Mouse (Mus musculus) forebrain, embryonic 11.5 days (tissue): Measurements from ENCODE around the gene Rtn2. TPM values are rescaled to one million over a fixed set of nuclear protein-coding genes. Genes with fewer than 3 reads are reported as not detected.

Experiments
- ATAC-seq: fragments of 200-750 bp; cut with Nextera tagmentation; replicated peaks from 2 replicates; pipeline ENCODE4 v1.8.0; 2017; ENCODE audit warnings: moderate TSS enrichment; ENCODE audit not compliant: low FRiP score
- DNase-seq: peaks from one replicate; pipeline ENCODE4 v3.0.0-alpha.2; 2017; ENCODE audit warnings: low spot score
- H3K27ac ChIP-seq: fragments of 300-500 bp; sonication (generic); 2 replicates; pipeline ENCODE4 v1.5.1; 2014; ENCODE audit warnings: low read depth, low read length
- H3K27me3 ChIP-seq: fragments of 300-500 bp; sonication (generic); 2 replicates; pipeline ENCODE4 v1.6.1; 2014; ENCODE audit warnings: mild to moderate bottlenecking, low read length, mixed read lengths; ENCODE audit not compliant: control insufficient read depth, insufficient read depth
- H3K36me3 ChIP-seq: fragments of 300-500 bp; sonication (generic); 2 replicates; pipeline ENCODE4 v1.6.1; 2014; ENCODE audit warnings: mild to moderate bottlenecking, low read length, moderate library complexity, mixed read lengths; ENCODE audit not compliant: control insufficient read depth, insufficient read depth
- H3K4me1 ChIP-seq: fragments of 300-500 bp; sonication (generic); replicated peaks from 2 replicates; pipeline ENCODE4 v1.6.1; 2014; ENCODE audit warnings: low read length, mixed read lengths; ENCODE audit not compliant: control insufficient read depth, insufficient read depth
- H3K4me2 ChIP-seq: fragments of 300-500 bp; sonication (generic); 2 replicates; pipeline ENCODE4 v1.6.1; 2014; ENCODE audit warnings: low read depth, mild to moderate bottlenecking, low read length, moderate library complexity, mixed read lengths; ENCODE audit not compliant: severe bottlenecking
- H3K4me3 ChIP-seq: fragments of 300-500 bp; sonication (generic); 2 replicates; pipeline ENCODE4 v1.5.1; 2014; ENCODE audit warnings: low read depth, low read length
- H3K9ac ChIP-seq: fragments of 300-500 bp; sonication (generic); 2 replicates; pipeline ENCODE4 v1.6.1; 2014; ENCODE audit warnings: low read length
- H3K9me3 ChIP-seq: fragments of 300-500 bp; sonication (generic); 2 replicates; pipeline ENCODE4 v1.6.1; 2016; ENCODE audit warnings: low read length, mixed read lengths; ENCODE audit not compliant: control insufficient read depth
- WGBS: fragments of 180-500 bp; shearing (Covaris S2); extraction: QIAGEN DNeasy Blood & Tissue Kit; methylation state at CpG from one replicate; pipeline ENCODE4 v1.1.7; 2014; 5-methylcytosine and 5-hydroxymethylcytosine counted together
- polyA plus RNA-seq: library from polyadenylated mRNA; unstranded; fragments of >200 nt; fragmentation: Nextera tagmentation; extraction: Ambion mirVana; gene quantifications from 2 replicates; pipeline ENCODE4 v1.2.1, GENCODE M21; 2014

The Rtn2 gene
- polyA plus RNA-seq, 1 experiment from 2014 or later = 47.3 TPM

GRCm38 (mm10) chr7:19283406-19283804 lies 981 bp downstream of the Rtn2 start:
- Histone ChIP-seq H3K9me3 (no peaks in the 10 kb centered on the region), H3K4me1 (peaks cover 8% of the 10 kb centered on the region), H3K4me2 (peak overlapping the region; percentile 86), H3K27ac (no peak overlapping the region), H3K4me3 (peak overlapping the region; percentile 76), H3K27me3 (peaks cover 29% of the 10 kb centered on the region), H3K36me3 (no peaks in the 10 kb centered on the region; the same call in 1 of the 2 replicates), H3K9ac (peak overlapping the region; percentile 93)
- DNase-seq (no peak), ATAC-seq (no peak)
- WGBS = 40% methylated on average over 14 of the region's 14 CpGs

GRCm38 (mm10) chr7:19284763-19285162 lies 2.3 kb downstream of the Rtn2 start:
- Histone ChIP-seq H3K36me3 (no peaks in the 10 kb centered on the region; the same call in 1 of the 2 replicates), H3K9me3 (no peaks in the 10 kb centered on the region), H3K4me1 (peaks cover 5% of the 10 kb centered on the region), H3K27ac (no peak overlapping the region), H3K27me3 (peaks cover 16% of the 10 kb centered on the region), H3K4me3 (no peak overlapping the region), H3K4me2 (no peak overlapping the region), H3K9ac (no peak overlapping the region)
- 28% methylated on average over 4 of the region's 4 CpGs for WGBS
- DNase-seq = peak; percentile 78
- ATAC-seq = no peak

- peaks cover 9% of the 10 kb centered on the region for H3K4me1 ChIP-seq
- WGBS = 1% methylated on average over 20 of the region's 20 CpGs
- peak; percentile 52; the same call in 1 of the 2 replicates for ATAC-seq
- no peaks in the 10 kb centered on the region for H3K9me3 ChIP-seq
- no peaks in the 10 kb centered on the region for H3K27me3 ChIP-seq
- H3K4me3 ChIP-seq = peak overlapping the region; percentile 12; the same call in 1 of the 2 replicates
- peak overlapping the region; percentile 47 for H3K4me2 ChIP-seq
- peak; percentile 70 for DNase-seq
- peak overlapping the region; percentile 28 for H3K9ac ChIP-seq
- H3K36me3 ChIP-seq = no peaks in the 10 kb centered on the region; the same call in 1 of the 2 replicates
- peak overlapping the region; percentile 43; the same call in 1 of the 2 replicates for H3K27ac ChIP-seq
These were observed 8.7 kb downstream of the Rtn2 start for GRCm38 (mm10) chr7:19290969-19291596.

GRCm38 (mm10) chr7:19295503-19296185 lies 13.2 kb downstream of the Rtn2 start:
- Histone ChIP-seq H3K9ac (peak overlapping the region; percentile 20; the same call in 1 of the 2 replicates), H3K4me2 (peak overlapping the region; percentile 45; the same call in 1 of the 2 replicates), H3K4me1 (peaks cover 9% of the 10 kb centered on the region), H3K9me3 (no peaks in the 10 kb centered on the region), H3K27ac (no peak overlapping the region), H3K27me3 (no peaks in the 10 kb centered on the region), H3K4me3 (peak overlapping the region; percentile 21; the same call in 1 of the 2 replicates), H3K36me3 (no peaks in the 10 kb centered on the region)
- ATAC-seq (peak; percentile 83), DNase-seq (peak; percentile 97)
- 13% methylated on average over 20 of the region's 22 CpGs for WGBS

- no peak for DNase-seq
- Histone ChIP-seq H3K27ac (no peak overlapping the region), H3K4me2 (no peak overlapping the region), H3K36me3 (no peaks in the 10 kb centered on the region), H3K4me3 (no peak overlapping the region), H3K4me1 (0 out of 2 replicates have a peak, but pooled peaks cover 3% of the 10 kb centered on the region), H3K9ac (no peak overlapping the region), H3K9me3 (no peaks in the 10 kb centered on the region), H3K27me3 (peaks cover 2% of the 10 kb centered on the region)
- 89% methylated on average over 6 of the region's 6 CpGs for WGBS
- ATAC-seq = no peak
These were observed 14.6 kb downstream of the Rtn2 start for GRCm38 (mm10) chr7:19297034-19297433.

GRCm38 (mm10) chr7:19297794-19298193 lies 15.4 kb downstream of the Rtn2 start:
- Histone ChIP-seq H3K4me3 (no peak overlapping the region), H3K27me3 (peaks cover 9% of the 10 kb centered on the region), H3K27ac (no peak overlapping the region), H3K9me3 (no peaks in the 10 kb centered on the region), H3K4me2 (no peak overlapping the region), H3K9ac (no peak overlapping the region), H3K36me3 (no peaks in the 10 kb centered on the region), H3K4me1 (0 out of 2 replicates have a peak, but pooled peaks cover 3% of the 10 kb centered on the region)
- ATAC-seq (no peak), DNase-seq (no peak)
- WGBS = 91% methylated on average over 5 of the region's 5 CpGs

- 26% methylated on average over 3 of the region's 3 CpGs for WGBS
- H3K27ac ChIP-seq = no peak overlapping the region
- H3K4me1 ChIP-seq = peaks cover 6% of the 10 kb centered on the region; the same call in 1 of the 2 replicates
- no peak overlapping the region for H3K4me2 ChIP-seq
- peaks cover 22% of the 10 kb centered on the region for H3K27me3 ChIP-seq
- H3K9ac ChIP-seq = no peak overlapping the region
- H3K36me3 ChIP-seq = no peaks in the 10 kb centered on the region
- no peaks in the 10 kb centered on the region for H3K9me3 ChIP-seq
- DNase-seq = peak; percentile 80
- H3K4me3 ChIP-seq = no peak overlapping the region
- ATAC-seq = no peak
These were observed 16.8 kb downstream of the Rtn2 start for GRCm38 (mm10) chr7:19299194-19299593.

- WGBS = under 1% methylated on average over 29 of the region's 29 CpGs
These were observed 18.3 kb downstream of the Rtn2 start for GRCm38 (mm10) chr7:19300501-19301421.

More at GRCm38 (mm10) chr7:19300501-19301421, 18.3 kb downstream of the Rtn2 start:
- Histone ChIP-seq H3K27me3 (peaks cover 36% of the 10 kb centered on the region), H3K4me1 (peaks cover 10% of the 10 kb centered on the region; the same call in 1 of the 2 replicates), H3K9me3 (no peaks in the 10 kb centered on the region), H3K9ac (peak overlapping the region; percentile 16; the same call in 1 of the 2 replicates), H3K36me3 (no peaks in the 10 kb centered on the region), H3K27ac (no peak overlapping the region), H3K4me3 (peak overlapping the region; percentile 33), H3K4me2 (peak overlapping the region; percentile 46)
- ATAC-seq = peak; percentile 82
- DNase-seq = peak; percentile 85
